Mouse (Mus musculus) MEL (cell line): ENCODE measurements around the gene Slc22a20. TPM values are rescaled to one million over a fixed set of nuclear protein-coding genes. Genes with fewer than 3 reads are reported as not detected.

ENCODE experiments used
- DNase-seq: peaks from one replicate; pipeline ENCODE4 v3.0.0; 2011; ENCODE audit warnings: low read depth, low spot score
- H3K27ac ChIP-seq: 2 replicates; pipeline ENCODE4 v1.5.1; 2012; ENCODE audit warnings: low read depth, mild to moderate bottlenecking, control low read depth, low read length, moderate library complexity; ENCODE audit not compliant: control insufficient read depth
- H3K27me3 ChIP-seq, 2 experiments: fragments of 150-350 bp in 1 of 2; sonication (generic) in 1 of 2; 2 replicates each; pipeline ENCODE4 v1.6.1; 2012; ENCODE audit warnings: low read length in 2 of 2, mild to moderate bottlenecking in 2 of 2, improper control_type of control experiment in 1 of 2, moderate library complexity in 1 of 2; ENCODE audit not compliant: insufficient read depth in 2 of 2, control insufficient read depth in 1 of 2
- H3K36me3 ChIP-seq, 2 experiments: 2 replicates each; pipeline ENCODE4 v1.6.1; 2012 to 2014; ENCODE audit warnings: low read length in 2 of 2, improper control_type of control experiment in 1 of 2, inconsistent platforms in 1 of 2, mild to moderate bottlenecking in 1 of 2; ENCODE audit not compliant: insufficient read depth in 2 of 2, control insufficient read depth in 1 of 2
- H3K4me1 ChIP-seq, 2 experiments: fragments of 150-350 bp in 1 of 2; sonication (generic) in 1 of 2; 2 replicates each; pipeline ENCODE4 v1.6.1; 2012; ENCODE audit warnings: low read length in 2 of 2, improper control_type of control experiment in 1 of 2, mild to moderate bottlenecking in 1 of 2; ENCODE audit not compliant: insufficient read depth in 2 of 2, control insufficient read depth in 1 of 2
- H3K4me3 ChIP-seq, 2 experiments: fragments of 150-350 bp in 1 of 2; sonication (generic) in 1 of 2; 2 replicates each; pipeline ENCODE4 v1.5.1; 2012; ENCODE audit warnings: low read depth in 2 of 2, low read length in 2 of 2, mild to moderate bottlenecking in 2 of 2, moderate library complexity in 2 of 2, control low read depth in 1 of 2, improper control_type of control experiment in 1 of 2; ENCODE audit not compliant: control insufficient read depth in 1 of 2, insufficient read depth in 1 of 2
- H3K79me2 ChIP-seq: 2 replicates; pipeline ENCODE4 v1.6.1; 2012; ENCODE audit warnings: mild to moderate bottlenecking, low read length, moderate library complexity; ENCODE audit not compliant: control insufficient read depth, poor library complexity, insufficient read depth
- H3K9ac ChIP-seq: 2 replicates; pipeline ENCODE4 v1.6.1; 2012; ENCODE audit warnings: low read depth, mild to moderate bottlenecking, control low read depth, low read length, moderate library complexity; ENCODE audit not compliant: control insufficient read depth, poor library complexity, severe bottlenecking
- H3K9me3 ChIP-seq: fragments of 150-350 bp; sonication (generic); replicated peaks from 2 replicates; pipeline ENCODE4 v1.6.1; 2012; ENCODE audit warnings: mild to moderate bottlenecking, low read length, improper control_type of control experiment, moderate library complexity; ENCODE audit not compliant: insufficient read depth
- CHD2 ChIP-seq: IDR thresholded peaks from 2 replicates; pipeline ENCODE4 v1.6.1; 2011; ENCODE audit warnings: low read length, improper control_type of control experiment
- CTCF ChIP-seq, 3 experiments: IDR thresholded peaks in 2 of 3; conservative IDR thresholded peaks in 1 of 3; 2 replicates each; pipeline ENCODE4 v1.5.1; 2011 to 2012; ENCODE audit warnings: low read length in 3 of 3, low read depth in 2 of 3, mild to moderate bottlenecking in 2 of 3, improper control_type of control experiment in 1 of 3, inconsistent platforms in 1 of 3, mixed read lengths in 1 of 3, moderate library complexity in 1 of 3; ENCODE audit not compliant: control insufficient read depth in 1 of 3, insufficient read depth in 1 of 3, poor library complexity in 1 of 3, severe bottlenecking in 1 of 3
- E2F4 ChIP-seq: IDR thresholded peaks from 2 replicates; pipeline ENCODE4 v1.6.1; 2011; ENCODE audit warnings: low read depth, low read length, improper control_type of control experiment, borderline replicate concordance
- HCFC1 ChIP-seq: IDR thresholded peaks from 2 replicates; pipeline ENCODE4 v1.6.1; 2012; ENCODE audit warnings: low read depth, mild to moderate bottlenecking, inconsistent platforms, low read length, improper control_type of control experiment, moderate library complexity
- MEF2A ChIP-seq: IDR thresholded peaks from 2 replicates; pipeline ENCODE4 v1.6.1; 2014; ENCODE audit warnings: low read depth, mild to moderate bottlenecking, inconsistent platforms, low read length, improper control_type of control experiment; ENCODE audit not compliant: poor library complexity, insufficient replicate concordance, severe bottlenecking; ENCODE audit errors: extremely low read depth
- POLR2A ChIP-seq, 2 experiments: IDR thresholded peaks; 2 replicates each; pipeline ENCODE4 v1.6.1; 2011 to 2012; ENCODE audit warnings: low read length in 2 of 2, mild to moderate bottlenecking in 2 of 2, control low read depth in 1 of 2, improper control_type of control experiment in 1 of 2, low read depth in 1 of 2, moderate library complexity in 1 of 2; ENCODE audit not compliant: control insufficient read depth in 1 of 2, insufficient read depth in 1 of 2, poor library complexity in 1 of 2
- POLR2AphosphoS2 ChIP-seq: IDR thresholded peaks from 2 replicates; pipeline ENCODE4 v1.6.1; 2011; ENCODE audit warnings: low read length, improper control_type of control experiment
- POLR2AphosphoS5 ChIP-seq: IDR thresholded peaks from 2 replicates; pipeline ENCODE4 v1.6.1; 2012; ENCODE audit warnings: low read depth, borderline replicate concordance, mild to moderate bottlenecking, inconsistent platforms, low read length, moderate library complexity, mixed read lengths
- RAD21 ChIP-seq: IDR thresholded peaks from 2 replicates; pipeline ENCODE4 v1.6.1; 2011; ENCODE audit warnings: mild to moderate bottlenecking, low read depth, low read length, improper control_type of control experiment
- SMC3 ChIP-seq: IDR thresholded peaks from 2 replicates; pipeline ENCODE4 v1.6.1; 2011; ENCODE audit warnings: low read depth, low read length, improper control_type of control experiment
- TAL1 ChIP-seq: IDR thresholded peaks from 2 replicates; pipeline ENCODE4 v1.6.1; 2012; ENCODE audit warnings: mild to moderate bottlenecking, inconsistent platforms, low read length, moderate library complexity, mixed read lengths
- TBP ChIP-seq: IDR thresholded peaks from 2 replicates; pipeline ENCODE4 v1.8.0; 2011; ENCODE audit warnings: low read depth, low read length, improper control_type of control experiment
- UBTF ChIP-seq: IDR thresholded peaks from 2 replicates; pipeline ENCODE4 v1.6.1; 2012; ENCODE audit warnings: low read depth, mild to moderate bottlenecking, inconsistent platforms, low read length, improper control_type of control experiment, moderate library complexity, borderline replicate concordance; ENCODE audit not compliant: insufficient read depth
- USF1 ChIP-seq: IDR thresholded peaks from 2 replicates; pipeline ENCODE4 v1.6.1; 2014; ENCODE audit warnings: low read depth, mild to moderate bottlenecking, inconsistent platforms, low read length, improper control_type of control experiment, moderate library complexity
- USF2 ChIP-seq, 2 experiments: IDR thresholded peaks; 2 replicates each; pipeline ENCODE4 v1.6.1; 2011 to 2012; ENCODE audit warnings: improper control_type of control experiment in 2 of 2, low read length in 2 of 2, borderline replicate concordance in 1 of 2, inconsistent platforms in 1 of 2, low read depth in 1 of 2, mild to moderate bottlenecking in 1 of 2; ENCODE audit not compliant: insufficient read depth in 1 of 2
- ZC3H11A ChIP-seq: IDR thresholded peaks from 2 replicates; pipeline ENCODE4 v1.6.1; 2012; ENCODE audit warnings: low read depth, mild to moderate bottlenecking, inconsistent platforms, low read length, improper control_type of control experiment
- ZMIZ1 ChIP-seq: IDR thresholded peaks from 2 replicates; pipeline ENCODE4 v1.6.1; 2012; ENCODE audit warnings: low read depth, mild to moderate bottlenecking, inconsistent platforms, low read length, improper control_type of control experiment, moderate library complexity
- polyA plus RNA-seq, 2 experiments: library from polyadenylated mRNA; stranded (reverse) in 1 of 2; unstranded in 1 of 2; fragments of >175 nt in 1 of 2; fragments of >200 nt in 1 of 2; gene quantifications; 2 replicates each; pipeline versions ENCODE4 v1.2.1 to v1.2.4; 2012; ENCODE audit warnings: low replicate concordance in 2 of 2, low read depth in 1 of 2; ENCODE audit not compliant: insufficient read length in 2 of 2, insufficient read depth in 1 of 2, missing spikeins in 1 of 2
- total RNA-seq: library from RNA; depleted of rRNA; stranded (reverse); fragments of 300-350 nt; gene quantifications from 2 replicates; pipeline ENCODE4 v1.2.3, GENCODE M21; 2012

Slc22a20 gene
- total and polyA plus RNA-seq, 3 experiments: not detected

DNA sequence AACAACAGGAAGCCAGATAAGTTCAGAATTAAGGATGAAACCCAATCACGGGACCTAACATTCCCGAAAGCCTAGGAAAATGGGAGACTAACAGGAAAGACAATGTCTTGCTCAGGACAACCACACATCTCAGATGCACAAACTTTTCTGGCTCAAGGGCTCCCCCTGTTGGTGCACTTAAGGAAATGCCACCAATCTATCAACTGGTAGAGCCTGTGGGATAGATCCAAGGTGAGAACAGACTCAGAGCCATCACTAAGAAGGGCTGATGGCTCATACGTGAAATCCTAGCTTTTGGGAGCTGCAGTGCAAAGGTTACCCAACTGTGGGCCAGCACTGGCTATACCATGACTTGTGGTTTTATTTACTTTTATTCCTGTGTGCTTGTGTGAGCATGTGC is 29.3 kb downstream of the Slc22a20 start:
- H3K27ac ChIP-seq: no peak overlapping the region
- H3K9ac ChIP-seq: no peak overlapping the region
- no peaks in the 10 kb centered on the region for H3K27me3 ChIP-seq
- DNase-seq: peak; percentile 84
- H3K4me1 ChIP-seq: no peaks in the 10 kb centered on the region
- H3K79me2 ChIP-seq: peaks cover 8% of the 10 kb centered on the region
- H3K4me3 ChIP-seq: no peak overlapping the region
- peak; percentile 73 for TF ChIP-seq RAD21
- no peak for TF ChIP-seq TAL1
- no peak for TF ChIP-seq E2F4
- TF ChIP-seq UBTF: no peak
- peak; percentile 75 for TF ChIP-seq SMC3
- peak; percentile 64 to 89 (median 88) for TF ChIP-seq CTCF (IDR thresholded peaks at IDR 0.05 in 2 of 3, conservative IDR thresholded peaks at IDR 0.05 in 1 of 3; ENCODE audit: control insufficient read depth in 1 of 3, insufficient read depth in 1 of 3, low read depth in 2 of 3, low read length in 3 of 3, poor library complexity in 1 of 3, severe bottlenecking in 1 of 3)
- peak; percentile 60 for TF ChIP-seq ZC3H11A
- H3K36me3 ChIP-seq: peaks cover 0 to 15% of the 10 kb centered on the region in 2 experiments; a peak in 2 of 4 replicates
- H3K9me3 ChIP-seq: no peaks in the 10 kb centered on the region

DNA sequence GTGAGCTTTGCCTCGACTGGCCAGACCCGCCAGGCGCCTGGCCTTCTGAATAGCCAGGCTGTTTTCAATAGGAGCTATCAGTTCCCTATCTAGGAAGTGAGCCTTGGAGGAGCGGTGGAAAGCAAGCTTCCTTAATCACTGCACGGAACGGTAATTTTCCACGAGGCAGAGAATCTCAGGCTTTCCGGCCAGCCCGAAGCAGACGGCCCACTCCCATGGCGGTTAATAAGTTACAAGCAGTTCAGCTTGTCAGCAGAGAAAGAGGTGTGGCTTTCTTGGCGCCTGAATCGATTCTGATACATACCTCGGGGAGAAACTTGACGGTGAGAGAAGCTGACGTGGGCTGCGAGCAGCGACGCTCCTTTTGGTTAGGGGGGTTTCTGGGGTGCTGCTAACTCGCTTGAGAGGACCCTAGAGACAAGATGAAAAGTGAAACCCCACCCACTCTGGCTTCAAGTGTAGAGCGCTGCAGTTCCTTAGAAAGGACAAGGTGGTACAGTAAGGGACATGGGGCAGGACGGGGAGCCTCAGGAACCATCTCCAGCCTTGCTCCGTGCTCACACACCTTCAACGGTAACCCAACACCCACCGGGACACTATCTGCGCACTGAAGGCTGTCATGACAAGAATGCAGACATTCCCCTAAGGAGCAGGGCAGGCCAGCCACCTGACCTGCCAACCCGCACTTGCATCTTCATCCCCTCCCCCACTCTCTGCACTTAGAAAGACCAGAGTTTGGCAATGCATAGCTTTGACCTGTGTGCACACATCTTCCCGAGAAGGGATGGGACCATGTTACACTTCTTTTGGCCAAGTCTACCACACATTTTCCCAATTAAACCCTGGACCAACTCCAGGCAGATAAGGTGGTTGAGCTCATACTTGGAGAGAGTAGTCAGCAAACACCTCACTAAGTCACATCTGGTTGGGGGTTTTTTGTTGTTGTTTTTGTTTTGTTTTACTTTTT is 30.0 kb downstream of the Slc22a20 start:
- Histone ChIP-seq H3K27me3 (no peaks in the 10 kb centered on the region), H3K27ac (no peak overlapping the region), H3K9me3 (no peaks in the 10 kb centered on the region), H3K4me1 (no peaks in the 10 kb centered on the region), H3K36me3 (peaks cover 0 to 15% of the 10 kb centered on the region in 2 experiments; a peak in 2 of 4 replicates), H3K9ac (no peak overlapping the region), H3K79me2 (peaks cover 2% of the 10 kb centered on the region), H3K4me3 (no peak overlapping the region)
- TF ChIP-seq POLR2AphosphoS2 (no peak), USF1 (no peak), HCFC1 (no peak), MEF2A (no peak), USF2 (IDR thresholded peaks at IDR 0.05; ENCODE audit: borderline replicate concordance in 1 of 2, insufficient read depth in 1 of 2, low read depth in 1 of 2, low read length in 2 of 2) (no peak), ZMIZ1 (no peak), CHD2 (no peak), TBP (no peak), POLR2A (IDR thresholded peaks at IDR 0.05; ENCODE audit: control insufficient read depth in 1 of 2, insufficient read depth in 1 of 2, low read depth in 1 of 2, low read length in 2 of 2, poor library complexity in 1 of 2) (no peak), POLR2AphosphoS5 (no peak), RAD21 (no peak)
- no peak for DNase-seq
